In the genomic region with DNA sequence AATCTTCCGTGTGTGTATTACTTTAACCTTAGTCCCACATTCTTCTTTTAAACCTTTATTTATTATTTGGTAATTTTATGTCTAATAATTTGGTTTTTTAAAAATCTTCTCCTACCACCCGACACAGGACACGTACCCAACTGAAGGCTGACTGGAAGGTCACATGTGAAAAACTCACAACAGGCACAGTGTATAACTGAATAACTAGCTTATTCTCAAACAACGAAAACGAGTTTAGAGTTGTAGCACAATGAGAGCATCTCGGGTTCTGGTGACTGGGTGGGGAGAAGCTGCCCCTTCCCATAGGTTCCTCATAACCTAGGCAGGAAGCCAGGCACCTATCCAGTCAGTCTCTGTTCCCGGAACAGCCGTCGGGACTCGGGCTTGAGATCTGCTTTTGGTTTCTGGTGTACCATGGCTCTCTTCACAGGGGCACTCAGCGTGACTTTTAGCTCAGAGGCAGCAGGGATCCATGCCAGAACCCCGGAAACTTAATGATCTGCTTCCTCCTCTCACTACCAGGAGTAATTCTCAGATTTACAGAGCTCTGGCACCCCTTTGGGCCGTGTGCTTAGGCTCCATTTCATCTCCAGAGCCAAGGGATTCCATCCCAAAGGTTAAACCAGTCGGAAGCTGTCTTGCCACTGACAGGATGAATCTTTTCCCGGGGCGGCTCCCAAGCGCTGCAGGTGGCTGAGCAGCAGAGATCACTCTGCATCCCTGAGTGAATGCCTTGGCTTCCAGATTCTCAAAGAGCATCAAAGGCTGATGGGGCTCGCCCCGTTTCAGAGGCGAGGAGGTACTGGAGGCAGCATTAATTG, we compare ENCODE assay signal across 8 mouse cellular contexts.
DNase-seq lines count a peak whose midpoint lies in the region; ATAC-seq and TF ChIP-seq lines count a peak whose summit lies in the region.

No protein-coding gene starts in this region.

- no peak; the same call in 1 of the 2 replicates for ATAC-seq in embryonic facial prominence, embryonic 11.5 days (replicated peaks; ENCODE audit: insufficient number of reproducible peaks, low FRiP score, low TSS enrichment, low read depth)
- peak; percentile 20; the same call in 1 of the 2 replicates for ATAC-seq in heart, embryonic 11.5 days (replicated peaks; ENCODE audit: insufficient number of reproducible peaks, low FRiP score, low TSS enrichment)
- ATAC-seq in kidney, embryonic 16.5 days (ENCODE audit: low FRiP score, low TSS enrichment) = peak; percentile 88

- no peaks in the 10 kb centered on the region for H3K9me3 ChIP-seq in embryonic facial prominence, embryonic 11.5 days (replicated peaks; ENCODE audit: control insufficient read depth, low read length)
- no peaks in the 10 kb centered on the region for H3K9me3 ChIP-seq in heart, embryonic 11.5 days (replicated peaks; ENCODE audit: control insufficient read depth, low read length)
- no peaks in the 10 kb centered on the region for H3K9me3 ChIP-seq in kidney, embryonic 16.5 days (ENCODE audit: low read length)

- no peak for TF ChIP-seq POLR2A in lung, adult 2 months (IDR thresholded peaks at IDR 0.05; ENCODE audit: borderline replicate concordance, extremely low read depth, low read depth, low read length)
- TF ChIP-seq POLR2A in olfactory bulb, adult 2 months (IDR thresholded peaks at IDR 0.05; ENCODE audit: insufficient read depth, low read depth, low read length) = no peak

- H3K27ac ChIP-seq in embryonic facial prominence, embryonic 11.5 days (replicated peaks; ENCODE audit: low read depth, low read length) = no peak overlapping the region
- no peak overlapping the region for H3K27ac ChIP-seq in heart, embryonic 11.5 days (ENCODE audit: low read depth, low read length)
- no peak overlapping the region for H3K27ac ChIP-seq in kidney, embryonic 16.5 days (ENCODE audit: low read length)
- H3K27ac ChIP-seq in olfactory bulb, adult 2 months (ENCODE audit: insufficient read depth, low read depth, low read length) = peak overlapping the region; percentile 30

- peak; percentile 2 for DNase-seq in kidney, adult 11 months
- DNase-seq in kidney, adult 8-10 months = no peak
- peak; percentile 24 for DNase-seq in embryonic facial prominence, embryonic 11.5 days (ENCODE audit: low spot score)
- peak; percentile 26 for DNase-seq in lung, adult 2 months
- DNase-seq in thymus, postnatal 14 days = no peak

- peak overlapping the region; percentile 22; the same call in 1 of the 2 replicates for H3K9ac ChIP-seq in embryonic facial prominence, embryonic 11.5 days (replicated peaks; ENCODE audit: low read length)
- 0 out of 2 replicates have a peak overlapping the region, but pooled peaks have one; percentile 34 for H3K9ac ChIP-seq in heart, embryonic 11.5 days (ENCODE audit: low read depth, low read length)
- peak overlapping the region; percentile 40; the same call in 1 of the 2 replicates for H3K9ac ChIP-seq in kidney, embryonic 16.5 days (replicated peaks; ENCODE audit: low read length)

- peak overlapping the region; percentile 21 for H3K4me3 ChIP-seq in embryonic facial prominence, embryonic 11.5 days (ENCODE audit: low read depth, low read length)
- peak overlapping the region; percentile 38 for H3K4me3 ChIP-seq in heart, embryonic 11.5 days (ENCODE audit: low read depth, low read length)
- peak overlapping the region; percentile 36 for H3K4me3 ChIP-seq in kidney, embryonic 16.5 days (ENCODE audit: low read length)
- peak overlapping the region; percentile 55 for H3K4me3 ChIP-seq in lung, adult 2 months (replicated peaks; ENCODE audit: extremely low read depth, low read depth, low read length)
- H3K4me3 ChIP-seq in olfactory bulb, adult 2 months (ENCODE audit: insufficient read depth, low read depth, low read length) = peak overlapping the region; percentile 40

- H3K36me3 ChIP-seq in embryonic facial prominence, embryonic 11.5 days (replicated peaks; ENCODE audit: control insufficient read depth, insufficient read depth, low read depth, low read length) = no peaks in the 10 kb centered on the region
- no peaks in the 10 kb centered on the region for H3K36me3 ChIP-seq in heart, embryonic 11.5 days (ENCODE audit: control insufficient read depth, insufficient read depth, low read length)
- no peaks in the 10 kb centered on the region for H3K36me3 ChIP-seq in kidney, embryonic 16.5 days (ENCODE audit: insufficient read depth, low read length)

- WGBS in embryonic facial prominence, embryonic 11.5 days = 20% methylated on average over 20 of the region's 20 CpGs
- 17% methylated on average over 20 of the region's 20 CpGs for WGBS in heart, embryonic 11.5 days (ENCODE audit: insufficient replicate concordance)
- WGBS in kidney, embryonic 16.5 days = 12% methylated on average over 20 of the region's 20 CpGs
- 8% methylated on average over 20 of the region's 20 CpGs for WGBS in lung, adult 2 months
- WGBS in olfactory bulb, adult 2 months = 4% methylated on average over 20 of the region's 20 CpGs

- no peaks in the 10 kb centered on the region for H3K4me1 ChIP-seq in embryonic facial prominence, embryonic 11.5 days (ENCODE audit: control insufficient read depth, insufficient read depth, low read length)
- H3K4me1 ChIP-seq in heart, embryonic 11.5 days (ENCODE audit: control insufficient read depth, insufficient read depth, low read length) = 0 out of 2 replicates have a peak, but pooled peaks cover 3% of the 10 kb centered on the region
- peaks cover 12% of the 10 kb centered on the region for H3K4me1 ChIP-seq in kidney, embryonic 16.5 days (ENCODE audit: insufficient read depth, low read length)
- H3K4me1 ChIP-seq in lung, adult 2 months (ENCODE audit: control insufficient read depth, insufficient read depth, low read length) = no peaks in the 10 kb centered on the region
- H3K4me1 ChIP-seq in olfactory bulb, adult 2 months (ENCODE audit: control insufficient read depth, insufficient read depth, low read length) = peaks cover 10% of the 10 kb centered on the region

- no peak for TF ChIP-seq CTCF in lung, adult 2 months (IDR thresholded peaks at IDR 0.05; ENCODE audit: insufficient read depth, low read length)
- no peak for TF ChIP-seq CTCF in olfactory bulb, adult 2 months (IDR thresholded peaks at IDR 0.05; ENCODE audit: insufficient read depth, low read depth, low read length)

- peak overlapping the region; percentile 45 for H3K4me2 ChIP-seq in embryonic facial prominence, embryonic 11.5 days (ENCODE audit: low read depth, low read length)
- H3K4me2 ChIP-seq in heart, embryonic 11.5 days = peak overlapping the region; percentile 77
- H3K4me2 ChIP-seq in kidney, embryonic 16.5 days (replicated peaks; ENCODE audit: low read depth, low read length) = peak overlapping the region; percentile 65

- H3K27me3 ChIP-seq in embryonic facial prominence, embryonic 11.5 days (ENCODE audit: control insufficient read depth, insufficient read depth, low read length) = no peaks in the 10 kb centered on the region
- 0 out of 2 replicates have a peak, but pooled peaks cover 2% of the 10 kb centered on the region for H3K27me3 ChIP-seq in heart, embryonic 11.5 days (ENCODE audit: control insufficient read depth, insufficient read depth, low read length)
- H3K27me3 ChIP-seq in kidney, embryonic 16.5 days (ENCODE audit: insufficient read depth, low read length) = no peaks in the 10 kb centered on the region

Comparison
In these comparisons a context has a peak if more than half of its experiments do, and no peak if none do; other contexts are left out.
1. DNase-seq: peak in kidney, adult 11 months (single experiment), embryonic facial prominence, embryonic 11.5 days (single experiment) and lung, adult 2 months (single experiment); none in kidney, adult 8-10 months (0 of 2) and thymus, postnatal 14 days (single experiment).
2. Peak in every context shown above with its lines, with median percentiles within 50 percentile points of each other: H3K4me2 ChIP-seq, H3K4me3 ChIP-seq and H3K9ac ChIP-seq.